Mouse (Mus musculus) embryonic facial prominence, embryonic 14.5 days (tissue): Measurements from ENCODE around the gene Smagp. TPM values are rescaled to one million over a fixed set of nuclear protein-coding genes. Genes with fewer than 3 reads are reported as not detected.

Experiments
- ATAC-seq: fragments of 200-750 bp; cut with Nextera tagmentation; 2 replicates; pipeline ENCODE4 v1.8.0; 2017; ENCODE audit warnings: low read depth, moderate number of reproducible peaks, moderate TSS enrichment
- DNase-seq: peaks from one replicate; pipeline ENCODE4 v3.0.0-alpha.2; 2015; ENCODE audit warnings: low spot score
- H3K27ac ChIP-seq: fragments of 300-500 bp; sonication (generic); replicated peaks from 2 replicates; pipeline ENCODE4 v1.5.1; 2014; ENCODE audit warnings: low read depth, mild to moderate bottlenecking, low read length, moderate library complexity
- H3K27me3 ChIP-seq: fragments of 300-500 bp; sonication (generic); replicated peaks from 2 replicates; pipeline ENCODE4 v1.6.1; 2014; ENCODE audit warnings: low read length; ENCODE audit not compliant: control insufficient read depth, insufficient read depth
- H3K36me3 ChIP-seq: fragments of 300-500 bp; sonication (generic); 2 replicates; pipeline ENCODE4 v1.6.1; 2014; ENCODE audit warnings: low read length, mixed read lengths; ENCODE audit not compliant: control insufficient read depth, insufficient read depth
- H3K4me1 ChIP-seq: fragments of 300-500 bp; sonication (generic); 2 replicates; pipeline ENCODE4 v1.6.1; 2014; ENCODE audit warnings: antibody characterized with exemption, low read length; ENCODE audit not compliant: control insufficient read depth, insufficient read depth
- H3K4me2 ChIP-seq: fragments of 300-500 bp; sonication (generic); 2 replicates; pipeline ENCODE4 v1.6.1; 2014; ENCODE audit warnings: low read depth, mild to moderate bottlenecking, low read length, moderate library complexity, mixed read lengths
- H3K4me3 ChIP-seq: fragments of 300-500 bp; sonication (generic); 2 replicates; pipeline ENCODE4 v1.5.1; 2014; ENCODE audit warnings: low read depth, mild to moderate bottlenecking, low read length
- H3K9ac ChIP-seq: fragments of 300-500 bp; sonication (generic); 2 replicates; pipeline ENCODE4 v1.6.1; 2014; ENCODE audit warnings: low read depth, mild to moderate bottlenecking, low read length, moderate library complexity, mixed read lengths
- H3K9me3 ChIP-seq: fragments of 300-500 bp; sonication (generic); 2 replicates; pipeline ENCODE4 v1.6.1; 2016; ENCODE audit warnings: low read length; ENCODE audit not compliant: control insufficient read depth
- WGBS: fragments of 180-500 bp; shearing (Covaris S2); extraction: QIAGEN DNeasy Blood & Tissue Kit; methylation state at CpG from one replicate; pipeline ENCODE4 v1.1.7; 2014; 5-methylcytosine and 5-hydroxymethylcytosine counted together
- polyA plus RNA-seq: library from polyadenylated mRNA; unstranded; fragments of >200 nt; fragmentation: Nextera tagmentation; extraction: Ambion mirVana; gene quantifications from 2 replicates; pipeline ENCODE4 v1.2.1, GENCODE M21; 2014

Smagp gene
- polyA plus RNA-seq, 1 experiment from 2014 or later: 17.2 TPM

DNA sequence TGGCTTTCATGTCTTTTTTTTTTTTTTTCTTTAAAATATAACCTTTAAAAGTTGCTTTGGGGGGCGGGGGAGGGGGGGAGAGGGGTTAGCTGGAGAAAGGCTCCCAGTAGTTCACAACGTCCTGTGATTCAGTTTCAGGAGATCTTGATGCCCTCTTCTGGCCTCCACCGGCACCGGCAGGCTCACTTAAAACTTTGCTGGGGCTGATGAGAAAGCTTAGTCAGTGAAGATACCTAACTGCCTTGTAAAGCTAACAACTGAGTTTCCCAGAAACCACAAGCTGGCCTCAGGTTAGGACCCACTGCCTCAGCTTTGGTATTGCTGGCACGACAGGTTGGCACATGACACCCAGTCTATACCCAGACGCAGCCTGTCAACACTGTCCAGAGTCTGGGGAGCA is 921 bp upstream of the Smagp start:
- Histone ChIP-seq H3K4me2 (no peak overlapping the region), H3K36me3 (no peaks in the 10 kb centered on the region), H3K4me3 (no peak overlapping the region), H3K9me3 (no peaks in the 10 kb centered on the region), H3K27ac (no peak overlapping the region), H3K27me3 (peaks cover 50% of the 10 kb centered on the region), H3K4me1 (peaks cover 13% of the 10 kb centered on the region), H3K9ac (no peak overlapping the region)
- peak; percentile 46 for DNase-seq
- 19% methylated on average over 6 of the region's 6 CpGs for WGBS
- no peak for ATAC-seq

DNA sequence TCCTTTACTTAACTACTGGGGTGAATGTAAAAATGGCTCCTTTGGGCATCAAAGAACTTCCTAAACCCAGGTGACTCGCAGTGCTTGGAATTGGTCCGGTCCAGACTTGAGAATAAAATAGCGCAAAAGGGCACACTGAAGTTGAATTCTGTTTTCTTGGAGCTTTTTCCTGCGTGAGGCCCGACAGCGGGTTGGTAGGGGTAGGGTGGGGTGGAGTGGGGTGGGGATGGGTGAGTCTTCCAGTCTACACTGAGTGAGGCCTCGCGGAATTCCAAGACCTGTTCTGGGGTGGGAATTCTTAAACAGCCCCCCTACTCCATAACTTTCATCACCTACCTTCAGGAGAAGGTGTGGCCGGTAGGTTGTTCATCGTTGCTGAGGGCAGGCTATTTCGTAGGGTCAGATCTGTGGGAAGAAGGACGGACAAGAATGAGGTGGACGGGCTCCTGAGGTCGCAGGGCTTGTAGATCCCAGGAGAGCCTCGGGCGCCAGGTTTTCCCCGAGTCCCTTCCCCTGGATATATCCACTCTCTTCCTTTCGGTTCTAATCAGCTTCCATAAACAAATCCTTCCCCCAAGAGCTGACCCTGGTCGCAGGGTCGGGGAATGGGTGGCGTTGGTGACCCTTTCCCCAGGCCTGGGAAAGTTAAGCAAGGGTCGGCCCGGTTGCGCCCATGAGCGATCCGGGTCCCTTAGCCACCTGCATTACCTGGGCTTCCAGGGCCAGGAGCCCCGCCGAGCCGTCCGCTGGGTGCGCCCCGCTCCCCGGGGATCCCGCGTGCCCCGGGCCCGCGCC is 692 bp downstream of the Smagp start:
- 4% methylated on average over 27 of the region's 38 CpGs for WGBS
- H3K4me1 ChIP-seq: peaks cover 13% of the 10 kb centered on the region
- no peak overlapping the region for H3K27ac ChIP-seq
- no peaks in the 10 kb centered on the region for H3K9me3 ChIP-seq
- no peak for ATAC-seq
- DNase-seq: no peak
- peak overlapping the region; percentile 60 for H3K9ac ChIP-seq
- no peaks in the 10 kb centered on the region for H3K36me3 ChIP-seq
- H3K27me3 ChIP-seq: peaks cover 50% of the 10 kb centered on the region
- H3K4me2 ChIP-seq: peak overlapping the region; percentile 94
- peak overlapping the region; percentile 59 for H3K4me3 ChIP-seq

DNA sequence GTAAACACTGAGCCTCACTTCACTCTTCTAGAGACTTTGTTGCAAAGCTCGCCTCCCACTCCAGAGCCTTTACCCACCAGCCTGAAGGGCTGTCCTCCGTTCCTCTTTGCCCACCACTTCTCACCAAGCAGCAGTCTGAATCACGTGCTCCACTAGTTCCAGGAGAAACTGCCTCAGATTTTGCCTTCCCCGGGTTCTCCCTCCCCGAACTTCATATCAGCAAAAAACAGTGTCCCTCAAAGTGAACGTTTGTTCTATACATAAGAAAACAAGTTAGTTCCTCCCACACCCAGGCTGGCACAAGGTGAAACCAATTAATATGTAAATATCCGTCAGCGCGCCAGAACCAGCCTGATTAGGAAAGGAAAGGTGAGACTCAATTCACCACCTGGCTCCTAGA is 1.5 kb downstream of the Smagp start:
- DNase-seq: no peak

DNA sequence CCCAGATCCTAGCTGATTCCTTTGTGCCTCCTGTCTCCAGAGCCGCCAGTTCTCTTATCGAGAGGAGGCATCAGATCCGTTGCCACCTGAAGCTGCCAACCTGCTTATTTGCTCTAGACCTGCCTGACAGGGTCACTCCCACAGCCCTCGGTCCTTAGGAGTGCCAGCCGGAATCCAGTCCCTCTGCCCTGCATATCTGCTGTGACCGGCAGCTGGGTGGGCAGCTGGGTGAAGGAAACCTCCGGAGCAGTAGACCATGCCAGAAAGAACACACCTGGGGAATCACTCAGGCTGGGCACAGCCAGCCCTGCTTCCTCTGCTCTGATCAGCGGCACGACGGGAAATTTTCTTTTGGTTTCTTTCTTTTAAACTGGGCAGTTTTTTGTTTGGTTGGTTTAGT is 3.4 kb downstream of the Smagp start:
- Histone ChIP-seq H3K9ac (no peak overlapping the region; the same call in 1 of the 2 replicates), H3K27ac (no peak overlapping the region), H3K4me1 (peaks cover 13% of the 10 kb centered on the region), H3K9me3 (no peaks in the 10 kb centered on the region), H3K4me2 (no peak overlapping the region), H3K4me3 (no peak overlapping the region), H3K27me3 (peaks cover 45% of the 10 kb centered on the region), H3K36me3 (no peaks in the 10 kb centered on the region)
- no peak for DNase-seq
- no peak for ATAC-seq
- WGBS: 82% methylated on average over 10 of the region's 10 CpGs

More for the DNA sequence above, 1.5 kb downstream of the Smagp start:
- H3K27ac ChIP-seq: no peak overlapping the region
- H3K27me3 ChIP-seq: peaks cover 50% of the 10 kb centered on the region
- 0 out of 2 replicates have a peak overlapping the region, but pooled peaks have one; percentile 8 for H3K4me3 ChIP-seq
- WGBS: 7% methylated on average over 9 of the region's 9 CpGs
- peaks cover 13% of the 10 kb centered on the region for H3K4me1 ChIP-seq
- no peaks in the 10 kb centered on the region for H3K36me3 ChIP-seq
- H3K4me2 ChIP-seq: no peak overlapping the region
- H3K9ac ChIP-seq: no peak overlapping the region
- no peaks in the 10 kb centered on the region for H3K9me3 ChIP-seq
- ATAC-seq: no peak

DNA sequence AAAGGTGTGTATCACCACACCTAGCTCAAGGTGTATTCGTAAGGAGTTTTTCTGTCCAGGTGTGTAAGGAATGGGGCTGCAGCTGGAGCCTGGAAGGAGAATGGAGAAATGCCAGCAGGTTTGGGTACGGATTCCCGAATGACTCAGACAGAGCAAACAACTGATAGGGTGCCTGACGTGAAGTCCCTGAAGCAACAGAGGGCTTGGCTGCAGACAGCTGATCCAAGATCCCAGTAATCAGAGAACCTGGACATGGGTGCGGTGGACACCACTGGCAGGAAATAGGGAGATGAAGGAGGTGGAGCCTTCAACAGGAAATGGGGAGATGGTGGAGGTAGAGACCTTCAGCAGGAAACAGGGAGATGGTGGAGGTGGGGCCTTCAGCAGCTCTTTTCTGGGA is 4.4 kb downstream of the Smagp start:
- ATAC-seq (no peak), DNase-seq (no peak)
- Histone ChIP-seq H3K27me3 (peaks cover 35% of the 10 kb centered on the region), H3K27ac (no peak overlapping the region), H3K9ac (no peak overlapping the region), H3K9me3 (no peaks in the 10 kb centered on the region), H3K36me3 (no peaks in the 10 kb centered on the region), H3K4me2 (no peak overlapping the region), H3K4me3 (no peak overlapping the region), H3K4me1 (peaks cover 13% of the 10 kb centered on the region)
- 82% methylated on average over 5 of the region's 5 CpGs for WGBS

DNA sequence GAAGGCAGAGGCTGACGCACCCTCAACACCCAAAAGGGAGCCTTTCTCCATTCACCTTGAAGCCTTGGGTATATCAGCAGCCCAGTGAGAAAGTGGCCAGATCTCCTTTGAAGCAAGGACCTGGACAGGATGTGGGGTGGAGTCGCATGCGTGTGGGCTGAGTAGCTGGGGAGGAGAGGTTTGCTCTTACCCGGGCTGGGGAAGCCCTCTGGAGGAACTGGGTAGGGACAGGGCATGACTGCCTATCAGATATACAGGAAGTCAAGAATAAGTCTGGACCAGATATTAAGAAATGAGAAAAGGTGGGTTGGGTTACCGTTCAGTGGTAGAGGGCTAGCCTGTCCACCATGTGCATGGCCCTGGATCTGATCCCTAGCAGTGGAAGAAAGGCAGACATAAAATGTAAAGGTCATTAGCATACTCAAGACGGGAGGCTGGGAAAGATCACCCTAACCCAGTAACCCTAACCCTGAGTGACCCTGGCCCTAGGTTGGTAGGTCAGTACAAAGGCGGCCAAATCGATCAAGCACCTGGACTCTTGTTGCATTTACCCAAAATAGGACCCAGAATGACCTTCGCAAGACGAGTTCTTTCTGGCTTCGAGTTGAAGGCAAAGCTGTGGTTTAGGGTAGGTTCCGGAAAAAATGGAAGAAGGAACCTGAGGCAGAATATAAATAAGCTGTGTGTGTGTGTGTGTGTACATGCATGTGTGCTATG is 5.1 kb downstream of the Smagp start:
- Histone ChIP-seq H3K4me2 (no peak overlapping the region), H3K4me3 (no peak overlapping the region), H3K9ac (no peak overlapping the region), H3K36me3 (no peaks in the 10 kb centered on the region), H3K27ac (no peak overlapping the region), H3K27me3 (peaks cover 28% of the 10 kb centered on the region), H3K4me1 (peaks cover 8% of the 10 kb centered on the region; the same call in 1 of the 2 replicates), H3K9me3 (no peaks in the 10 kb centered on the region)
- WGBS: 80% methylated on average over 12 of the region's 12 CpGs
- no peak for DNase-seq
- ATAC-seq: no peak

DNA sequence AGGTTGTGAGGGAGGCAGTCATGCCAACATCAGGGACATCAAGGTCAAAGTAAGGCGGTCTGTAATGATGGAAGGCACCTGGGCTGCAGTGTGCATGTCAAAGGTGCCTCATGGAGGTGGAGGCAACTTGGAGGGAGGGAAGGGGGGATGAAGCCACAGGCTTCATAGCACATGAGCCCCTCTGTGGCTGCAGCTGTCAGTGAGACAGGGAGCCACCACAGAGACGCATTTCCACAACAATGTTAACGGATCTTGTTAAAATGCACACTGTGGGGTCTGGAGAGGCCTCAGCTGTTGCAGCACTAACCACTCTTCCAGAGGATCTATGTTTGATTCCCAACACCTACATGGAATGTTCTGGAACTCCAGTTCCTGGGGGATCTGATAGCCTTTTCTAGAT is 6.6 kb downstream of the Smagp start:
- Histone ChIP-seq H3K27ac (no peak overlapping the region), H3K4me3 (no peak overlapping the region), H3K9ac (no peak overlapping the region), H3K4me2 (no peak overlapping the region), H3K9me3 (no peaks in the 10 kb centered on the region), H3K4me1 (no peaks in the 10 kb centered on the region), H3K36me3 (no peaks in the 10 kb centered on the region), H3K27me3 (peaks cover 13% of the 10 kb centered on the region)
- ATAC-seq: no peak
- DNase-seq: no peak
- 69% methylated on average over 3 of the region's 3 CpGs for WGBS

DNA sequence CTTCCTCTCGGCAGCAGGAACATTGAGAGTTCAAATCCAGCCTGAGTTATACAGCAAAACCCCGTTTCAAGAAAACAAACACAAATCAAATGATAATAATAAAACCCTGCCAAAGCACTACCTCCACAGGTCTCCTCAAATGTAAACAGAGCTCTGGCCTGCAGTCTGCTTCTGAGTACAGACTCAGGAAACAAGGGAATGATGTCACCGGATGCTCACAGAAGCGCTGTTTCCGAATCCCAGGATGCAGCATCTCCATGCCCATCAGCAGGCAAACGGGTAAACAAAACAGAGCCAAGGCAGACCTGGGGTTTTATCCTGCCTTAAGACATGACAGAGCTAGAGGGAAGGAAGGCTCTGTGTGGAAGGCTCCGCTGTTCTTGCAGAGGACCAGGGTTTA is 7.9 kb downstream of the Smagp start:
- Histone ChIP-seq H3K4me1 (no peaks in the 10 kb centered on the region), H3K27me3 (peaks cover 2% of the 10 kb centered on the region; the same call in 1 of the 2 replicates), H3K36me3 (no peaks in the 10 kb centered on the region), H3K9ac (no peak overlapping the region), H3K4me2 (no peak overlapping the region), H3K27ac (no peak overlapping the region), H3K4me3 (no peak overlapping the region), H3K9me3 (no peaks in the 10 kb centered on the region)
- peak; percentile 49 for DNase-seq
- no peak for ATAC-seq
- WGBS: 35% methylated on average over 7 of the region's 7 CpGs
